Mouse (Mus musculus) T-helper 2 cell (primary cell): ENCODE data around the gene Prps1l3.
"Not testable (repeated sequence)": the region's sequence is repeated elsewhere in the genome, so short reads cannot be mapped to it uniquely, and the experiment has no call there.

ENCODE experiments used
- in situ Hi-C: fragments of 300-600 bp; cut with MboI, MseI; formaldehyde crosslinking; loops from one replicate; pipeline ENCODE4 v1.15.1; 2025; ENCODE audit warnings: high pct_unique_total_duplicates

Gene Prps1l3

DNA sequence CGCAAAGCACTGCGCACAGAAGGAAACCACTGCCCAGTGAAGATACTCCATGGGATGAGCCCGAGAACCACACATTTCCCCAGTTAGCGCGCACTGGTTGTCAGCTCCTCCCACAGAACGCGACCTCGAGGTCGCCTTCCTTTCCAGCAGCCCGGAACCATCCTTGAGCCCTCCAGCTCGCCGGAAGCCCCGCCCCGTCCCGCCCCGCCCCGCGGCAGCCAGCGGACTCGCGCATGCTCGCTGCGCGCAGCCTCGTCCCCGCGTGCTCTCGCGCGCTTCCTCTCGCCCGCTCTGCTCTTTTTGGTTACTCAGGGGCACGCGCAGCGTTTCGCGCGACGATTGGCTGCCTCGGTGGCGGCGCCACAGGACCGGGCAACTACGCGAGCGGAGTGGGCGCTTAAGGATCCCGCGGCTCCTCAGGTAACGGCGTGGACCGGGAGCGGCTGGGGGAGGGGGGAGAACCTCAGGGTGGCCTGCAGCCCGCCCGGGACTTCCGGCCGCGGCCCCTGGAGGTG lies at the start of gene Prps1l3, which contains the start of gene Mipol1:
Prps1l3 (plus strand) TSS at position 221 of the 515 bp plus-strand sequence.
Mipol1 (plus strand) TSS at position 236 of the 515 bp plus-strand sequence.
- in situ Hi-C loops: no loop called here

DNA sequence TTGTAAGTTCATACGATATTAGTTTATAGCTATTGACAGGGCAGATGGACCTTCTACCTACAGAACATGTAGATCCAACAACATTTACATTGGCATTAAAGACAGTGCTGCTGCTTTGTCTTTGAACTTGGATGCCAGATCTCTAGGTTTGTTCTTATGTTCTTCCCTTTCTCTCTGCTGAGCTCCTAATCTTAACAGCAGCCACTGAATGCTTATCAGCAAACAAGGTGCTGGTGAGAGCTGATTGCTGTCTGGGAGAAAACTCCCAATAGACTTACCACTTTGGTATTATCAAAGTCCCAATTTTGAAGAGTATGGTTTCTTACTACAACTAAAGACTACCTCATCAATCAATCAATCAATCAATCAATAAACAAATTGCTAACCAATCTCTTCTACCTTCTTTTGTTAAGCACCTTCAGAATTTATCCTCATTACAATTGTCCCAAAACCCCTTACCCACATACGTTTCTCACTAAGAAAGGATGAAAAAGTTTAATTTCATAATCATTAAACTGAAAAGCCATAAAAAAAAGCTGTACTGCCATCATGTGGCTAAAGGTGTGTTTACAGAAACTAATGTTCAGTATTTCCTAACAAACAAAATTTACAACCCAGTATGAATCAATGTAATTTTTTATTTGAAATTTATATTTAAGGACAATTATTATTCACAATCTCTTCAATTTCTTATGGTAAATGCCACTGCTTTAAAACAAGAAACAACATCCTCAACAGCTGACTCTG lies 45.6 kb upstream of the Prps1l3 start:
- in situ Hi-C loops: no loop called here

GRCm38 (mm10) chr12:57185475-57185874 lies 44.7 kb upstream of the Prps1l3 start:
- in situ Hi-C loops: no loop called here

DNA sequence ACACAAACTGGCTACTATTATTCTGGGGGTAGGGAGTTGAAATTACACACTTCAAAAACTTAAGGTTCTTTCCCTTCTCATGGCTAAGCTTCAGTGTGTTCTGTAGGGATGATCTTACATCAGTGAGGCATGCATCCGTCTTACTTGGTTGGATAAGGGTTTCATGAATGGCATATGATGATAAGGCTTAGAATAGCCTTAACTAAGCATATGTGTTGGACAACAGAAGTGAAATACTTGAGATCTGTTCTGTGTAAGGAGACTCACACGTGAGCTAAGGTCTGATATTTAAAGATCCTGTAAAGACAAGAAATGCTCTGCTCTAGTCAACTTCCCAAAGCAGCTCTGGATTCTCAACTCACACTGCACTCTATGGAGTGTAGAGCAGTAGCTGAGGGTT lies 44.1 kb upstream of the Prps1l3 start:
- in situ Hi-C loops: no loop called here

DNA sequence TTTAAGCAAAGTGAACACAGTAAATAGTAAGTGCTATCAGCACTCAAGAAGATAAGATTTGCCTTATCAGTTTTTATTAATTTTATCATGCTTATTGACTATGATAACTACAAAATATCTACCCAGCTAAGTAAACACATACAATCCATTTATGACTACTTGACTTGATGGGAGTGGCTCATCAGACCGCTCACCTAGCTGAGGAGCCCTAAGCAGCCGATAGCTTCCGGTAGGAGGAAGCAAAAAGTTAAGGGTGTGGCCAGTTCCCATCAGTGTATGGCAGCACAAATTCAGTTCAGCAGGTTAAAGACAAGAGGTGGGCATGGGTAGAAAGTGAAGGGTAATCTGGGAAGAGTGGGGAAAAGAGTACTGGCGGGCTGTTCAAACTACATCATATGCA lies 43.2 kb upstream of the Prps1l3 start:
- in situ Hi-C loops: no loop called here

GRCm38 (mm10) chr12:57194609-57195008 lies 35.6 kb upstream of the Prps1l3 start:
- in situ Hi-C loops: loop anchor here (10.0 kb wide), 1 partner anchor 1610 kb away; no protein-coding TSS in a partner anchor

- in situ Hi-C loops: loop anchor here (10.0 kb wide), 1 partner anchor 1611 kb away; no protein-coding TSS in a partner anchor
These were observed 34.0 kb upstream of the Prps1l3 start for GRCm38 (mm10) chr12:57196286-57196607.

DNA sequence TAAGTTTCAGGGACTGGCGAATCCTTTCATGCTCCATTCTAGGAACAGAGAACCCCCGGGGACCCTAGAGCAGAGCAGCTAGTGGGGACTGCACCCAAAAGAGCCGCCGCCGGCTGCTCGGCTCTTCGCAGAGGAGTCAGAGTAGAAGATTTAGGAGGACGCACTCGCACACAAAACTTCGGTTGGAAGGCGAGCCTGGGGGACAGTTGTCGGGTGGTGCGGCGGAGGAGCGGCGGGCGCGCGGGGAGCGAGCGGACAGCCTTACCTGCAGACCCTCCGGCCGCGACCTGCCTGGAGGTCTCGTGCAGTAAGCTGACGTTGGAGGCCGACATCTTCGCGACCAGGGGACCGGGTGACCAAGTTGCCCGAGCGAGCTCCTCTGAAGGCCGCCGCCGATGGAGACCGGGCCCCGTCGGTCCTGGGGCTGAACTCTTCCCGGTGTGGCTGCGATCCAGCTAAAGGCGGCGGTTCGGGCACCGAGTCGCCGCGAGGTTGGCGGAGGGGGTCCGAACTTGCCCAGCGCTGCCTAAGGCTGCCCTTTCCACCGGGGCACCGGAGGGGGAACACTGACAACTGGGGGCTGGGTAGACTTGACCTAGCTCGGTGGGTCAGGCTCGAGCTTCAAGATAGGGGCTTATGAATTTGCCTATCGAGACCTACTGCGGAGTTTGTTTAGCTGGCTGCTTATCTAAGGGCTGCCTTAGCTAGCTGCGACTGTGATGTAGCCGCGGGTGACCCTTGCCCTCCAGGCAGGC lies 33.4 kb upstream of the Prps1l3 start:
- in situ Hi-C loops: loop anchor here (10.0 kb wide), 1 partner anchor 1612 kb away; no protein-coding TSS in a partner anchor

DNA sequence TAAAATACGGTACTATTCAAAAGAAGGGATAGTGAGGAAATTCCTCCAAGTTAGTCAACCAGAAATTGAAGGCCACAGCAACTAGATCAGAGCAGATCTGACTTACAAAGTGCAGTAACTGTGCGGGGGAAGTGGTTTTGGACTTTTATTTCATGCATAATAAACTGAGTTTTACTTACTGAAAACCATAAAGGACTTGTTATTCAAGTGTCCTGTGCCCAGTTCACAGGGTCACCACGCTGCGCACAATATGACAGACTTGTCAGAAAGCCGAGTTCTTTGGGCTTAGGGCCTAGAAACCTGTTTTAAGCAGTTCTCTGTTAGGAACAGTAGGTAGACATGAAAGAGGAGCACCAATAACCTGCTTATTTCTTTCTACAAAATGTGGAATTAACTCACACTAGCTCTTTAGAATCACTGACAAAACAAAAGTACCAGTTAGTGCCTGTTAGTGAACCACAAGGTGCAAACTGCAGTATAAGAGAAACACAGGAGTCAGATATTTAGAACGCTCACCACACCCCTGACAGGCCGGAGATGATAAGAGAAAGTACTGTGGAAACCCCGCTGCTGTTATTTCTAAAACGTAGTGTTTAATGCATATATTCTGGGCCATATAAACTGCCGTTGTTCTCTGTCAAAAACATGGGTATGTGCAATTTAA lies 32.7 kb upstream of the Prps1l3 start, which contains the start of gene Slc25a21:
Slc25a21 (minus strand) TSS at position 110 of the 664 bp plus-strand sequence.
- in situ Hi-C loops: loop anchor here (10.0 kb wide), 1 partner anchor 1613 kb away; no protein-coding TSS in a partner anchor

DNA sequence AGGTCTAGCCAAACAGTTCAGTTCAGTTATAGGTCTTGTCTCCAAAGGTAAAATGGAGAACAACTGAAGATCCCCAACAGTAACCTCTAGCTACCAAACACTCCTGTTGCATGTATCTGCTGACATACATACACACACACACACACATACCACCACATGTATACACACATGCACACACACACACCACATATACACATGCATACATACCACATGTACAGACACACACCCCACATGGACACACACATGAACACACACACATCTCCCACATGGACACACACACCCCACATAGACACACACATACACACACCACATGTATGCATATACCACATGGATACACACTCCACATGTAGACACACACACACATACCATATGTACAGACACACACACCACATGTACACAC lies 31.9 kb upstream of the Prps1l3 start:
- in situ Hi-C loops: loop anchor here (10.0 kb wide), 1 partner anchor 1613 kb away; no protein-coding TSS in a partner anchor

DNA sequence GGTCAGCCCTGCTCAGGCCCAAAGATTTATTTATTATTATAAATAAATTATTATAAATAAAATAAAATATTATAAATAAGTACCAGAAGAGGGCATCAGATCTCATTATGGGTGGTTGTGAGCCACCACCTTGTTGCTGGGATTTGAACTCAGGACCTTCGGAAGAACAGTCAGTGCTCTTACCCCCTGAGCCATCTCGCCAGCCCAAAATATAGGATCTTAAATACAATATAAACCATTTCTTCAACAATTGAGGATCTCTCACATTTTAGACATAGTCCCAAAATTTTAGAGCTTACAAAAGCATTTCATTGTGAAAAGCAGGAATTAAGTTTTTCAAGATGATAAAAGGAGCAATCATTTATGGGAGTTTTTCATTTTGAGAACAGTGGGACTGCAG lies 30.8 kb upstream of the Prps1l3 start:
- in situ Hi-C loops: loop anchor here (10.0 kb wide), 1 partner anchor 1615 kb away; no protein-coding TSS in a partner anchor

DNA sequence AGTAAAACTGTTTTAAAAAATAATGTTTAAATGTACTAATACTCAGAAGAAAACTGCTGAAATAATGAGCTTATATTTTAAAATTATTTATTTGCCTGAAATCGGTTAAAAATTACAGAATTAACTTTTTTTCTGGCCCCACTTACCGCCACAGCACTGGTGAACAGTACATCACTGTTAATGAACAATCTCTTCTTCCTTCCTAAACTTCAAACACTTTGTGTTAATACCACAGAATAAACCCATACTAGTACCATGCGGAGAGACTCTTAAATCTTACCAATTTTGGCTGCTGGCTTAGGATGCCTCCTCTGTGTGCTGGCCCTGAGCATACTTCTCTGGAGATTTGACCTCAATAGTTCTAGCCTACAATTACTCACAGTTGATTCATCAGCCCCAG lies 28.3 kb upstream of the Prps1l3 start:
- in situ Hi-C loops: no loop called here

GRCm38 (mm10) chr12:57204276-57204851 lies 25.8 kb upstream of the Prps1l3 start:
- in situ Hi-C loops: no loop called here

- in situ Hi-C loops: no loop called here
These were observed 18.6 kb upstream of the Prps1l3 start for GRCm38 (mm10) chr12:57211353-57212311.

GRCm38 (mm10) chr12:57212463-57212862 lies 17.7 kb upstream of the Prps1l3 start:
- in situ Hi-C loops: not testable (repeated sequence)

DNA sequence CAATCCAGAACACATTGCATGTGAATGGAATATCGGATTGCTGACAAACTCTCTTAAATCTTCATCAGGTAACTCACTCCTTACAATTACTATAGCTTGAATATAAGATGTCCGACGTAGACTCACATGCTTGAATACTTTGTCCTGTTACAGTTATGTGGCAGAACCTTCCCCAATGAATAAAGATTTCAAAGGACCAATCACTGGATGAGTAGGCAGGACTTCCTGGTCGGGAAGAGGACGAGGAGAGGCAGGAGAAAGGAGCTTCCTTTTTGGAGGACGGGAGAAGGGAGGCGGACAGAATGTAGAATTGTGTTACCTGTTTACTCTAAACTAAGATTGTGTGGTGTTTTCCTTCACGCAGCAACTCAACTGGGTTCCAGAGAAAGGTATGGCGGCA lies 3.8 kb upstream of the Prps1l3 start:
- in situ Hi-C loops: loop anchor here (10.0 kb wide), 2 partner anchors 1768 to 1988 kb away; partner anchors contain the start of gene Fbxo33

GRCm38 (mm10) chr12:57227776-57228175 lies 2.4 kb upstream of the Prps1l3 start:
- in situ Hi-C loops: loop anchor here (10.0 kb wide), 2 partner anchors 1767 to 1987 kb away; partner anchors contain the start of gene Fbxo33

DNA sequence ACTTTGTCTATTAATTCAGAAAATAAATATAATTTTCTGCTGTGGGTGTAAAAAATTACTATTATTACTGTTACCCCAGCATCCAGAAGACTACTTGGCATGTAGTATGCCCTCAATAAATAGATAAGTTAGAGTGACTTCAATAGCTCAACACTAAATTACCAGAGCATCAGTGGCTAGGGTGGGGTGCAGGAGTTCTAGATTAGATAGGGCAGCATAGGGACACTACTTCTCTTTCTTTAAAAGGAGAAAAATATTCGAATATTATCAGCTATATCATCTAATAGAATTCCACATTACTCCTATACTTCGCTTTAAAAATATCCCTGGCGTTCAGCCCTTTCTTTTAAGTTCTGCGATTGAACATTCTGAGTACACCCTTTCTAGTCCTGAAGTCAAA lies 509 bp upstream of the Prps1l3 start:
- in situ Hi-C loops: loop anchor here (10.0 kb wide), 2 partner anchors 1765 to 1985 kb away; partner anchors contain the start of gene Fbxo33

GRCm38 (mm10) chr12:57231085-57231875 lies 1.1 kb downstream of the Prps1l3 start:
- in situ Hi-C loops: no loop called here
